Mouse (Mus musculus) liver, adult 2 months (tissue): ENCODE measurements around the gene Srd5a2. TPM values are rescaled to one million over a fixed set of nuclear protein-coding genes. Genes with fewer than 3 reads are reported as not detected.
A peak's percentile ranks its signal among the peaks of the same experiment; 100 is the strongest.

Experiments
- DNase-seq: peaks from one replicate; pipeline ENCODE4 v3.0.0-alpha.2; 2011; ENCODE audit warnings: low read depth, low spot score; ENCODE audit errors: extremely low read depth
- H3K27ac ChIP-seq: fragments of 200-500 bp; replicated peaks from 2 replicates; pipeline ENCODE4 v1.5.1; 2012; ENCODE audit warnings: low read depth, mild to moderate bottlenecking, control low read depth, inconsistent platforms, low read length; ENCODE audit not compliant: insufficient read depth
- H3K27me3 ChIP-seq: fragments of 200-500 bp; 2 replicates; pipeline ENCODE4 v1.6.1; 2012; ENCODE audit warnings: mild to moderate bottlenecking, moderate library complexity, low read length, inconsistent platforms; ENCODE audit not compliant: control insufficient read depth, insufficient read depth
- H3K36me3 ChIP-seq: fragments of 200-500 bp; 2 replicates; pipeline ENCODE4 v1.6.1; 2012; ENCODE audit warnings: low read length, inconsistent platforms; ENCODE audit not compliant: control insufficient read depth, insufficient read depth
- H3K4me1 ChIP-seq: fragments of 200-500 bp; 2 replicates; pipeline ENCODE4 v1.6.1; 2011; ENCODE audit warnings: low read length; ENCODE audit not compliant: control insufficient read depth, insufficient read depth
- H3K4me3 ChIP-seq: fragments of 200-500 bp; 2 replicates; pipeline ENCODE4 v1.5.1; 2011; ENCODE audit warnings: low read depth, mild to moderate bottlenecking, control low read depth, low read length, moderate library complexity; ENCODE audit not compliant: insufficient read depth
- H3K79me2 ChIP-seq: fragments of 200-500 bp; 2 replicates; pipeline ENCODE4 v1.6.1; 2012; ENCODE audit warnings: inconsistent platforms, mild to moderate bottlenecking, low read length, moderate library complexity; ENCODE audit not compliant: control insufficient read depth, insufficient read depth
- H3K9ac ChIP-seq: fragments of 200-500 bp; 2 replicates; pipeline ENCODE4 v1.6.1; 2012; ENCODE audit warnings: low read depth, mild to moderate bottlenecking, control low read depth, inconsistent platforms, low read length
- CTCF ChIP-seq: fragments of 200-500 bp; IDR thresholded peaks from 2 replicates; pipeline ENCODE4 v1.5.1; 2011; ENCODE audit warnings: low read depth, low read length, control low read depth
- POLR2A ChIP-seq: fragments of 200-500 bp; IDR thresholded peaks from 2 replicates; pipeline ENCODE4 v1.6.1; 2011; ENCODE audit warnings: low read length, control low read depth; ENCODE audit not compliant: insufficient read depth; ENCODE audit errors: extremely low read depth
- WGBS: fragments of 180-500 bp; shearing (Covaris S2); methylation state at CpG from one replicate; pipeline ENCODE4 v1.1.7; 2018; 5-methylcytosine and 5-hydroxymethylcytosine counted together
- polyA plus RNA-seq: library from polyadenylated mRNA; depleted of rRNA; stranded (reverse); fragments of >200 nt; gene quantifications from 2 replicates; pipeline ENCODE4 v1.2.3, GENCODE M21; 2012
- total RNA-seq: library from RNA; depleted of rRNA; stranded (reverse); fragments of >200 nt; gene quantifications from 2 replicates; pipeline ENCODE4 v1.2.3, GENCODE M21; 2014

The Srd5a2 gene
- total and polyA plus RNA-seq, 2 experiments = 0.60 to 1.8 TPM

DNA sequence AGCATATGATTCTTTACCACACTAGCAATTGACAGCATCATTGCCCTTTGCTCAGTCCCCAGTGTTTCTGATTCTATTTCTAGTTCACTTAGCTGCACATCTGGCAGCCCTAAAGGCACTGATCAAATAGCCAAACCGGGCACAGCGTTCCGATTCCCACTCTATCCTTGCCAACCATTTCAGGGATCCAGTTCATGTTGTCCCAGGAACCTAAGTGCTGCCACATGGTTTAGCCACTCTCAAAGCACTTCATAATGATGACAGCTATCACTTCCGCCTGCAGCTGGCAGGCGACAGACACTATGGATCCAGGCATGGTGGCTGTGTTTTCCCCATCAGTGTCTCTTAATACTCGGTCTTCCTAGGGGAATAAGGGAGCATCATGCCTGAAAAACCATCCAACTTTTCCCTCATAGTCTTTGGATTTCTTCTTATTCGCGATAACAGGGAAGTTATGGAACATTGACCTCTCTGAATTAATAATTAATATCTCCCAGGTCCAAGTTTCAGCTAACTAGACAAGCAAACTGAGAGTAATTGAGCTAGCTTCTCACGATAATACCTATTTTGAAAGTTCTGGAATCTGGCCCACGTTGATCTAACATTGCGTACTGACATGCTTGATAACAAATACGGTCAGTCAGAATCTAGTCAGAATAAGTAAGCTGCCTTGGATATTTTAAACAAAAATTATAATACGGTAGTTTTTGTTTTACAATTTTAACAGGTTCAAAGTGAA lies 51.6 kb downstream of the Srd5a2 start:
- H3K4me1 ChIP-seq = peaks cover 9% of the 10 kb centered on the region
- H3K27me3 ChIP-seq = no peaks in the 10 kb centered on the region
- H3K27ac ChIP-seq = peak overlapping the region; percentile 85

GRCm38 (mm10) chr17:73991264-73991663 lies 56.5 kb downstream of the Srd5a2 start:
- no peak overlapping the region for H3K27ac ChIP-seq

More for the DNA sequence above, 51.6 kb downstream of the Srd5a2 start:
- H3K9ac ChIP-seq = no peak overlapping the region
- no peaks in the 10 kb centered on the region for H3K36me3 ChIP-seq
- H3K4me3 ChIP-seq = no peak overlapping the region
- peak; percentile 99 for DNase-seq
- TF ChIP-seq POLR2A = no peak
- TF ChIP-seq CTCF = no peak
- 24% methylated on average over 13 of the region's 13 CpGs for WGBS
- no peaks in the 10 kb centered on the region for H3K79me2 ChIP-seq

DNA sequence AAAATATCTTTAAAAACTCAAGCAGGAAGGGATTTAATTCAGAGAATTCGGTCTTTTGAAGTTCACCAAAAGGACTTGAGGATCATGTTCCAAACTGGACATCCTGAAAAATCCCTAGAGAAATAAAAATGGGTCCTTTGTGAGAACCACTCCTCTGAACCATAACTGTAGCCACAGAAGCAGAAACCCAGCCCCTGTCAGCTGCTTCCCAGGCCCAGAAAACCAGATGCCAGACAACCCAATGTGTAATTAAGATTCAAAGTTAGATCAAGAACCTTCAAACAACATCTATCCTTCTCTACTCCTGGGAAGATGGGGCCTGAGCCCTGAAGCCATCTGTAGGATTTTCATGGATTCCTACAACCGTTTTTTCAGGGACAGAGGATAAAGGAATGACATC lies 61.1 kb downstream of the Srd5a2 start:
- Histone ChIP-seq H3K27me3 (no peaks in the 10 kb centered on the region), H3K9ac (no peak overlapping the region), H3K4me1 (peaks cover 8% of the 10 kb centered on the region), H3K4me3 (no peak overlapping the region), H3K36me3 (no peaks in the 10 kb centered on the region), H3K27ac (peak overlapping the region; percentile 67; the same call in 1 of the 2 replicates), H3K79me2 (no peaks in the 10 kb centered on the region)
- WGBS = 85% methylated on average over 2 of the region's 2 CpGs
- TF ChIP-seq POLR2A = no peak
- TF ChIP-seq CTCF = no peak
- DNase-seq = no peak

More at GRCm38 (mm10) chr17:73991264-73991663, 56.5 kb downstream of the Srd5a2 start:
- Histone ChIP-seq H3K79me2 (no peaks in the 10 kb centered on the region), H3K4me1 (peaks cover 13% of the 10 kb centered on the region), H3K36me3 (no peaks in the 10 kb centered on the region), H3K4me3 (no peak overlapping the region), H3K27me3 (no peaks in the 10 kb centered on the region), H3K9ac (no peak overlapping the region)
- 90% methylated on average over 4 of the region's 4 CpGs for WGBS
- no peak for DNase-seq
- no peak for TF ChIP-seq POLR2A
- TF ChIP-seq CTCF = no peak

GRCm38 (mm10) chr17:73985936-73986335 lies 61.8 kb downstream of the Srd5a2 start:
- TF ChIP-seq POLR2A (no peak), CTCF (no peak)
- H3K36me3 ChIP-seq = no peaks in the 10 kb centered on the region
- H3K27me3 ChIP-seq = no peaks in the 10 kb centered on the region
- no peaks in the 10 kb centered on the region for H3K79me2 ChIP-seq
- WGBS = 35% methylated on average over 4 of the region's 4 CpGs
- DNase-seq = peak; percentile 99
- no peak overlapping the region for H3K9ac ChIP-seq
- H3K4me3 ChIP-seq = no peak overlapping the region
- peaks cover 8% of the 10 kb centered on the region for H3K4me1 ChIP-seq
- peak overlapping the region; percentile 47 for H3K27ac ChIP-seq

- TF ChIP-seq CTCF (no peak), POLR2A (no peak)
- DNase-seq = no peak
- no peak overlapping the region for H3K27ac ChIP-seq
- H3K27me3 ChIP-seq = no peaks in the 10 kb centered on the region
- H3K36me3 ChIP-seq = no peaks in the 10 kb centered on the region
- no peaks in the 10 kb centered on the region for H3K79me2 ChIP-seq
- H3K4me3 ChIP-seq = no peak overlapping the region
- H3K4me1 ChIP-seq = peaks cover 4% of the 10 kb centered on the region
- H3K9ac ChIP-seq = no peak overlapping the region
- WGBS = 67% methylated on average over 4 of the region's 4 CpGs
These were observed 63.2 kb downstream of the Srd5a2 start for GRCm38 (mm10) chr17:73984508-73984907.

DNA sequence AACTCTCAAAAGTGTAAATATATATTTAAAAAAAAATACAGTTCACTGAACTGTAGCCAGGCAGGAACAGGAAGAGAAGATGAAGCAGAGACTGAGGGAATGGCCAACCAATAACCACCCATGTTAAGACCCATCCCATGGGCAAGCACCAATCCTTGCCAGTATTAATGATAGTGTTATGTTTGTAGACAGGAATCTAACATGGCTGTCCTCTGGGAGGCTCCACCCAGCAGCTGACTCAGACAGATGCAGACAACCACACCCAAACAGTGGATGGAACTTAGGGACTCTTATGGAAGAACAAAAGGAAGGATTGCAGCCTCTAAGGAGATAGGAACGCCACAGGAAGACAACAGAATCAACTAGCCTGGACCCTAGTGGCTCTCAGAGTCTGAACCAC lies 64.8 kb downstream of the Srd5a2 start:
- H3K9ac ChIP-seq = no peak overlapping the region
- no peak overlapping the region for H3K4me3 ChIP-seq
- H3K36me3 ChIP-seq = no peaks in the 10 kb centered on the region
- peaks cover 4% of the 10 kb centered on the region for H3K4me1 ChIP-seq
- no peaks in the 10 kb centered on the region for H3K27me3 ChIP-seq
- DNase-seq = no peak
- no peaks in the 10 kb centered on the region for H3K79me2 ChIP-seq
- TF ChIP-seq CTCF (no peak), POLR2A (no peak)
- no peak overlapping the region for H3K27ac ChIP-seq
- 95% methylated on average over 1 of the region's 1 CpGs for WGBS
